Mouse (Mus musculus) left cerebral cortex, adult 11 months (tissue): ENCODE results near the gene Hist1h4n.
"Not testable (repeated sequence)": the region's sequence is repeated elsewhere in the genome, so short reads cannot be mapped to it uniquely, and the experiment has no call there.

Experiments
- DNase-seq: peaks from one replicate; pipeline ENCODE4 v3.0.0; 2022; ENCODE audit warnings: low spot score

Gene Hist1h4n

GRCm38 (mm10) chr13:21795584-21795983, 36.4 kb downstream of the Hist1h4n start:
- no peak for DNase-seq

- DNase-seq, result no peak
These were observed 41.3 kb downstream of the Hist1h4n start for GRCm38 (mm10) chr13:21790601-21791283.

DNA sequence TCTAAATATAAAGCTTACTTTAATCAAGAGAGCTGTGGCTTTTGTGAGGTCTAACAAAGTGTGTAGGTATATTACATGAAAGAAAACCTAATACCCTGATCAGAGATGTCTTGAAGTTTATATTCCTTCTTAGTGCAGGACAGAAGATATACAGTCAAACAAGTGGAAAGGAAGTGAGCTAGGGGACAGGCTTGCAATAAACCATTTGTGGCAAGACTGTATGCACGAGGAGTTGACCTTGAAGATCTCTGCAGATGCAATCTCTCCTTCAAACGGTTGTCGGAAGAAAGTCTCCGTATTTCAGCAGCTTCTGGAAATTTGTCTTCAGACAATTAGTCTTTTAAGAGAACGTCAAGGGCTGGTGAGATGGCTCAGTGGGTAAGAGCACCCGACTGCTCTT, 42.1 kb downstream of the Hist1h4n start:
- DNase-seq, result no peak

GRCm38 (mm10) chr13:21787760-21788593, 44.0 kb downstream of the Hist1h4n start:
- no peak for DNase-seq

DNA sequence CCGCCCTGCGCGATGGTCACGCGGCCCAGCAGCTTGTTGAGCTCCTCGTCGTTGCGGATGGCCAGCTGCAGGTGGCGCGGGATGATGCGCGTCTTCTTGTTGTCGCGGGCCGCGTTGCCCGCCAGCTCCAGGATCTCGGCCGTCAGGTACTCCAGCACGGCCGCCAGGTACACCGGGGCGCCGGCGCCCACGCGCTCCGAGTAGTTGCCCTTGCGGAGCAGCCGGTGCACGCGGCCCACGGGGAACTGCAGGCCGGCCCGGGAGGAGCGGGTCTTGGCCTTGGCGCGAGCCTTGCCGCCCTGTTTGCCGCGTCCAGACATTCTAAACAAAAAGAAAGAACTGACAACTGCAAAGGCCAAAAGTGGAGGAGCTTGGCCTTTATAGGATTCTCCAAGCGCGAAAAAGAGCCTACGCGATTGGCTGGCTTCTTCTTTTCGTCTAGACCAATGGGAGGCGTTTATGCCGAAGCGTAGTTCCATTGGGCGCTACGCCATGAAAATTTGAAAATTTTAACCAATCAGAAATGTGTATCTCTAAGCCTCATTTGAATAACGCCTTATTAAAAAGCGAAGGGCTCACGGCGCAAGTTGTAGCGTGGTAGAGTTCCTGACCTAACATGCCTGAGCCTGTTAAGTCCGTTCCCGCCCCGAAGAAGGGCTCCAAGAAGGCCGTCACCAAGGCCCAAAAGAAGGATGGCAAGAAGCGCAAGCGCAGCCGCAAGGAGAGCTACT, 44.9 kb downstream of the Hist1h4n start, which contains the start of the genes Hist1h2an and Hist1h2bp:
TSS of gene Hist1h2an (minus strand) at position 320 of the 731 bp plus-strand sequence.
TSS of gene Hist1h2bp (plus strand) at position 563 of the 731 bp plus-strand sequence.
- DNase-seq, result peak; percentile 92

- DNase-seq, result no peak
These were observed 45.7 kb downstream of the Hist1h4n start for GRCm38 (mm10) chr13:21786189-21786898.

DNA sequence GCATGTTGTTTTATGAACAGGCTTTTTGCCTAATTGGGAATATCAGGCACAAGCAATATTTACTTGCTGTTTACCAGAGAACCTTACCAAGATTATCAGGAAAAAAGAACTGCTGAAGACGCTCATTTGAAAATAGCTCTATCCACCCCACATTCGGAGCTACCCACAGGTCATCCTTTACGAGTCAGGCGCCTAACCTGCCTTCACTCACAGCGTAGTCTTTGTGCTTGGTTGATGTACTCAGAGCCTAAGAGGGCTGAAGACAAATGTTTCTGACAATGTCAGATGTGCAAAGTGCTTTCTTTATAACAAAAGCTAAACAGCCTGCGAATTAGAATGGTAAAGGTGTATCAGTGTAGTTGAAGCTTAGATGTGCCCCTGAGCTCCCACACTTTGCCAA, 47.7 kb downstream of the Hist1h4n start:
- DNase-seq, result no peak

GRCm38 (mm10) chr13:21783734-21784161, 48.2 kb downstream of the Hist1h4n start:
- DNase-seq, result no peak

DNA sequence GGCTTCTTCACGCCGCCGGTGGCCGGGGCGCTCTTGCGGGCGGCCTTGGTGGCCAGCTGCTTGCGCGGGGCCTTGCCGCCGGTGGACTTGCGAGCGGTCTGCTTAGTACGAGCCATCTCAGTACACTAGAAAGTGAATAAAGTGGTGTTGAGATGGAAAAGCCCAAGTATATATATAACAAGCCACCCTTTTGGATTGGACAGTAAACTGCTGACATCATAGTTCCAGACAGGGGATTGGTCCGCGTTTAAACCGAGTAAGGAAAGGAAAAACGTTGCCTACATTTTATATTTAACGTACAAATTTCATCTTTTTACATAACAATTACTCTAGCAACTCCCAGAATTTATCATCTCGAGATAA, 48.8 kb downstream of the Hist1h4n start, which contains the start of gene Hist1h3i:
TSS of gene Hist1h3i (minus strand) at position 116 of the 363 bp plus-strand sequence.
- peak; percentile 80 for DNase-seq

DNA sequence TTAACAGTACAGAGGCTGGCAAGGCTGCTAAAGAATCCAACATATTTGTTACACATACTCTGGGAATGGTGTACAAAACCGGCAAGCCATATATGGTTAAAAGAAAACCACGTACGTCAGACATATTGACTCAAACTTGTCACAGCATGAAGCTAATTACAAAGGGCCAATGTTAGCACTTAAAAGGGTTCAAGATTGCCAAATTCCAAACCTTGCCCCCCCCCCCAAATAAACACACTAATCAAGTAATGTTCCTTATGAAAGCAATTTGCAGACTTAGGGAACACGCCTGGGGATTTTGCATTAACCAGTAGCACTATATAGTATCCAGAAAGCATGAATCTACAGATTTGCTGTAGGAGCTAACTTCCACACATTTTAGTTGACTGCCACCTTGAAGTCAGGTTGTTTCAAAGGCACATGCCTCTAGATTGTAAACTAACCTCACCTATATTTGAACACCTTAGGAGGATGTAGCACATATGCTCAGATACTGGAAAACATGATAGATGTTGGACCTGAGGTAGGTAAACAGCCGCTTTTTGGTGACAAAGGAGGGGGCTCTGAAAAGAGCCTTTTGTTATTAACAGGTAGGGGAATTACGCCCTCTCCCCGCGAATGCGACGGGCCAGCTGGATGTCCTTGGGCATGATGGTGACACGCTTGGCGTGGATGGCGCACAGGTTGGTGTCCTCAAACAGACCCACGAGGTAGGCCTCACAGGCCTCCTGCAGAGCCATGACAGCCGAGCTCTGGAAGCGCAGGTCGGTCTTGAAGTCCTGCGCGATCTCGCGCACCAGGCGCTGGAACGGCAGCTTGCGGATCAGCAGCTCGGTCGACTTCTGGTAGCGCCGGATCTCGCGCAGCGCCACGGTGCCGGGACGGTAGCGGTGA, 49.4 kb downstream of the Hist1h4n start:
- not testable (repeated sequence) for DNase-seq
